Mouse (Mus musculus) myocyte (in vitro differentiated cells): ENCODE measurements around the gene Uba52. TPM values are rescaled to one million over a fixed set of nuclear protein-coding genes. Genes with fewer than 3 reads are reported as not detected.
A peak's percentile ranks its signal among the peaks of the same experiment; 100 is the strongest.

Source experiments
- H3K27me3 ChIP-seq: one replicate; pipeline ENCODE4 v1.6.1; 2011; ENCODE audit not compliant: control insufficient read depth, insufficient read depth, insufficient read length
- H3K36me3 ChIP-seq: one replicate; pipeline ENCODE4 v1.6.1; 2011; ENCODE audit not compliant: control insufficient read depth, insufficient read depth
- H3K4me2 ChIP-seq: one replicate; pipeline ENCODE4 v1.6.1; 2011; ENCODE audit warnings: low read depth, control low read depth
- H3K4me3 ChIP-seq: one replicate; pipeline ENCODE4 v1.5.1; 2011; ENCODE audit warnings: mild to moderate bottlenecking, control low read depth, moderate library complexity
- H3K79me2 ChIP-seq: one replicate; pipeline ENCODE4 v1.6.1; 2011; ENCODE audit not compliant: control insufficient read depth, insufficient read depth
- H3ac ChIP-seq: one replicate; pipeline ENCODE4 v1.6.1; 2011; ENCODE audit not compliant: control insufficient read depth, insufficient read length
- CEBPB ChIP-seq: IDR thresholded peaks from 2 replicates; pipeline ENCODE4 v1.6.1; 2011; ENCODE audit warnings: mild to moderate bottlenecking, moderate library complexity; ENCODE audit not compliant: poor library complexity, insufficient read depth, severe bottlenecking
- E2F4 ChIP-seq: IDR thresholded peaks from one replicate; pipeline ENCODE4 v1.6.1; 2011; ENCODE audit warnings: mild to moderate bottlenecking, control low read depth, moderate library complexity; ENCODE audit not compliant: insufficient read depth
- MAX ChIP-seq: IDR thresholded peaks from one replicate; pipeline ENCODE4 v1.6.1; 2011; ENCODE audit warnings: low read depth, mild to moderate bottlenecking, control low read depth
- MYOD1 ChIP-seq, 3 experiments: IDR thresholded peaks; one replicate each; pipeline ENCODE4 v1.6.1; 2011; ENCODE audit warnings: control low read depth in 2 of 3, low read depth in 2 of 3, mild to moderate bottlenecking in 2 of 3, moderate library complexity in 1 of 3; ENCODE audit not compliant: insufficient read length in 2 of 3, control insufficient read depth in 1 of 3
- MYOG ChIP-seq, 3 experiments: IDR thresholded peaks; one replicate each; pipeline ENCODE4 v1.6.1; 2011; ENCODE audit warnings: control low read depth in 2 of 3, low read depth in 2 of 3, mild to moderate bottlenecking in 2 of 3; ENCODE audit not compliant: insufficient read length in 2 of 3, control insufficient read depth in 1 of 3, insufficient read depth in 1 of 3
- POLR2A ChIP-seq: IDR thresholded peaks from one replicate; pipeline ENCODE4 v1.6.1; 2011; ENCODE audit warnings: low read depth, mild to moderate bottlenecking, control low read depth, moderate library complexity; ENCODE audit not compliant: insufficient read length
- POLR2AphosphoS2 ChIP-seq: IDR thresholded peaks from one replicate; pipeline ENCODE4 v1.6.1; 2011; ENCODE audit warnings: low read depth, control low read depth; ENCODE audit not compliant: insufficient read length
- REST ChIP-seq: IDR thresholded peaks from one replicate; pipeline ENCODE4 v1.6.1; 2011; ENCODE audit warnings: mild to moderate bottlenecking, control low read depth, moderate library complexity; ENCODE audit not compliant: insufficient read depth, insufficient read length
- SRF ChIP-seq: IDR thresholded peaks from one replicate; pipeline ENCODE4 v1.6.1; 2011; ENCODE audit warnings: low read depth; ENCODE audit not compliant: control insufficient read depth, insufficient read length
- TCF12 ChIP-seq: IDR thresholded peaks from one replicate; pipeline ENCODE4 v1.6.1; 2011; ENCODE audit warnings: mild to moderate bottlenecking, control low read depth; ENCODE audit not compliant: poor library complexity, insufficient read depth, severe bottlenecking
- TCF3 ChIP-seq: IDR thresholded peaks from one replicate; pipeline ENCODE4 v1.6.1; 2011; ENCODE audit warnings: low read depth, control low read depth; ENCODE audit not compliant: insufficient read length
- USF1 ChIP-seq: IDR thresholded peaks from one replicate; pipeline ENCODE4 v1.6.1; 2011; ENCODE audit warnings: low read depth, mild to moderate bottlenecking, control low read depth, moderate library complexity
- polyA plus RNA-seq: library from polyadenylated mRNA; unstranded; fragments of >200 nt; fragmentation: generic; extraction: Trizol; gene quantifications from one replicate; pipeline ENCODE4 v1.2.1, GENCODE M21; 2012; ENCODE audit warnings: missing spikeins

Uba52 gene
- polyA plus RNA-seq, 1 experiment, result 2,253 TPM

DNA sequence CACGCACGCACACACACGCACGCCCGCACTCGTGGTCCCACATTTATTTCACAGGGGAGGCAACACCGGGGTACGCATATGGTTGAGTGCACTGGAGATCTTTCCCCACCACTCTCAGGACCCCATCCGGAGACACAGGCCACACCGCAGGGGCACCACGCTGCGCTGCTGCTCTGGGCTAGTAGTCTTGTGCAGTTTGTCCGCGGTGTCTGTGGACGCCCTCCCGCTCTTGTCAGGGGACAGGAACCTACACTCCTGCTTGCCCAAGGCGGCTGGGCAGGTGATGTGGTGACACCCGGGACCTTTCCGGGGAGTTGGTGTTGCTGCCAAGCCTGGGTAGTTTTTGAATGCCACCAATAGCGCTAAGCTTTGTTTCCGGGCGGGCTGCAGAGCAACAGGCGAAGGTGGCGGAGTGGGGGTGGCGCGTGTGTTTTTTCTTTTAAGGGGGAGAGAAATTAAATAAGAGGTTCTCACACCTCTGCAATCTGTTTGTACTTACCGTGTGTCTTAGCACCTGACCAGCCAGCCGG, 16.1 kb downstream of the Uba52 start:
- Histone ChIP-seq H3K4me3 (peak overlapping the region; percentile 47), H3ac (peak overlapping the region; percentile 32), H3K36me3 (no peaks in the 10 kb centered on the region), H3K4me2 (peak overlapping the region; percentile 79), H3K27me3 (no peaks in the 10 kb centered on the region), H3K79me2 (peaks cover 13% of the 10 kb centered on the region)
- no peak for TF ChIP-seq MYOG (IDR thresholded peaks at IDR 0.05; ENCODE audit: control insufficient read depth in 1 of 3, insufficient read depth in 1 of 3, insufficient read length in 2 of 3, low read depth in 2 of 3)
- no peak for TF ChIP-seq TCF3
- TF ChIP-seq CEBPB, result no peak
- no peak for TF ChIP-seq MYOD1 (IDR thresholded peaks at IDR 0.05; ENCODE audit: control insufficient read depth in 1 of 3, insufficient read length in 2 of 3, low read depth in 2 of 3)
- no peak for TF ChIP-seq TCF12
- TF ChIP-seq USF1, result no peak
- no peak for TF ChIP-seq E2F4
- no peak for TF ChIP-seq POLR2A
- TF ChIP-seq REST, result no peak
- TF ChIP-seq MAX, result no peak
- TF ChIP-seq SRF, result no peak
- no peak for TF ChIP-seq POLR2AphosphoS2

DNA sequence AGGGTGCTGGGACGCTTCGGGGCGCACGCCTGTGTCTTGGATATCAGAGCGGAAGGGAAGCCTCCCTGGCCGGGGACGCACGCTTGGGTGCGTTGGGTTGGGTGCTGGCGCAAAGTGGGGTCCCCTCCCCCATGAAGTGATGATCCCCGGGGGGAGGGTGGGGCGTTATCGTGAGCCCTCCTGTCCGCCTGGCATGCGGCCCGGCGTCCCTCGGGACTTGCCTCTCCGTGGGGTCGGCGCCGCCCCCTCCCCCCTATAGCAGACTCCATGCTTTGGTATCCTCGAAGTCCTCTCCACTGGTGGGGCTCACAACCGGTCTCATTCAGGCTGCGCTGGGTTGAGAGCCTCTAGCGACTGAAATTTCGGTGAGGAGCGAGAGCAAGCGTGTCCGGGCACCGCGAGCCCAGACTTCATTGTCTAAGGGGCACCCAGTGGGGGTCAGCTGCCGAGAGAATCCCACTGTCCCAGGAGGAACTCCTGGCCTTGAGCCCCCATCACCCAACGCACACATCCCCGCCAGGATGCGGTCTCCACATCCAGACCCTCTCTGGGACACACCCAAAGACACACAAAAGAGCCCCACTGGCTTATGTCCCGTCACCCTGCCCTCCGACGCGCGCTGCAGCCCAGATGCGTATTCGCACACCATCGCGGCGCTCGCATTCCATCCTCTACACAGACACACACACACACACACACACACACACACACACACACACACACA, 16.7 kb downstream of the Uba52 start:
- TF ChIP-seq MYOD1 (IDR thresholded peaks at IDR 0.05; ENCODE audit: control insufficient read depth in 1 of 3, insufficient read length in 2 of 3, low read depth in 2 of 3) (no peak), E2F4 (no peak), TCF3 (no peak), REST (no peak), POLR2A (peak; percentile 43), TCF12 (no peak)
- peaks cover 13% of the 10 kb centered on the region for H3K79me2 ChIP-seq
- H3ac ChIP-seq, result peak overlapping the region; percentile 32
- H3K27me3 ChIP-seq, result no peaks in the 10 kb centered on the region
- H3K36me3 ChIP-seq, result no peaks in the 10 kb centered on the region
- H3K4me3 ChIP-seq, result peak overlapping the region; percentile 47
- peak overlapping the region; percentile 79 for H3K4me2 ChIP-seq

GRCm38 (mm10) chr8:70492664-70493640, 17.6 kb downstream of the Uba52 start, which contains the start of gene Crlf1:
Gene Crlf1, plus strand, starts transcription at chr8:70493158.
- Histone ChIP-seq H3K36me3 (no peaks in the 10 kb centered on the region), H3K4me2 (peak within 1 kb of the TSS; percentile 79), H3K27me3 (no peaks in the 10 kb centered on the region), H3K79me2 (peaks cover 13% of the 10 kb centered on the region), H3ac (peak within 1 kb of the TSS; percentile 32), H3K4me3 (peak within 1 kb of the TSS; percentile 47)
- TF ChIP-seq POLR2A (peak; percentile 68), POLR2AphosphoS2 (peak; percentile 75), E2F4 (no peak), MYOG (IDR thresholded peaks at IDR 0.05; ENCODE audit: control insufficient read depth in 1 of 3, insufficient read depth in 1 of 3, insufficient read length in 2 of 3, low read depth in 2 of 3) (no peak), REST (no peak)

DNA sequence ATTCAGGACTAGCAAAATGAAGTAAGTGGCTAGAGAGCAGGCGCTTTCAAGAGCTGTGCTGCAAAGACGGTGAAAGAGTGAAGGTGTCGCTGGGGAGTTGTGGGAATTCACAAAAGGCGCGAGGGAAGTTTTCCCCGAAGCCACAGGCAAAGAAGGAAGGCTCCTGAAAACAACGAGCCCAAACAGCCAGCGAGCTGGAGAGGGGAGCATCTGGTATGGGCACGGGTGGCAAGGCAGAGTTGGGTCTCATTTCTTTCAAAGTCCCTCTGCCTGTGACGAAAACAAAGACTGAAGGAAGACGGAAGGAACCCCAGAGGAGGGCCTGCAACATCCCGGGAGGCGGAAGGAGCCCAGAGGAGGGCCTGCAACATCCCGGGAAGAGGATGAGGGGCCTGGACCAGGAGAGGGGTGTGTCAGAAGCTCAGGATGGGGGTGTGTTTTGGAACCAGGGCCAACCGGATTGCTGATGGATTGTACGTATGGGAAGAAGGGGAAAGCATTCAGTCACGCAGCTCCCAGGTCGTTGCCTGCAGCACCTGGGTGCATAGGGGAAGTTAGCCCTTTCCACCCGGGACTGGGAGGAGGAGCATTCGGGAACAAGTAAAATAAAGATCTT, 19.6 kb downstream of the Uba52 start:
- Histone ChIP-seq H3ac (no peak overlapping the region), H3K79me2 (peaks cover 9% of the 10 kb centered on the region), H3K27me3 (no peaks in the 10 kb centered on the region), H3K4me2 (no peak overlapping the region), H3K36me3 (no peaks in the 10 kb centered on the region), H3K4me3 (no peak overlapping the region)
- TF ChIP-seq MAX (no peak), E2F4 (no peak), TCF12 (no peak), POLR2A (no peak), MYOD1 (IDR thresholded peaks at IDR 0.05; ENCODE audit: control insufficient read depth in 1 of 3, insufficient read length in 2 of 3, low read depth in 2 of 3) (no peak), POLR2AphosphoS2 (no peak), CEBPB (no peak), SRF (no peak), TCF3 (no peak), MYOG (IDR thresholded peaks at IDR 0.05; ENCODE audit: control insufficient read depth in 1 of 3, insufficient read depth in 1 of 3, insufficient read length in 2 of 3, low read depth in 2 of 3) (no peak), USF1 (no peak), REST (no peak)
